In genomic region chr3:127572557-127572956, GRCm38 (mm10) we compare ENCODE assay signal across 8 mouse cellular contexts. TPM values are rescaled to one million over a fixed set of nuclear protein-coding genes. Genes with fewer than 3 reads are reported as not detected.
A peak's percentile ranks its signal among the peaks of the same experiment; 100 is the strongest.
DNase-seq lines count a peak whose midpoint lies in the region; ATAC-seq lines count a peak whose summit lies in the region.

No protein-coding gene starts in this region.

- no peak overlapping the region for H3K4me3 ChIP-seq in limb, embryonic 11.5 days (ENCODE audit: low read depth, low read length)
- no peak overlapping the region for H3K4me3 ChIP-seq in limb, embryonic 10.5 days
- no peak overlapping the region for H3K4me3 ChIP-seq in forebrain, embryonic 12.5 days (replicated peaks)
- no peak overlapping the region for H3K4me3 ChIP-seq in intestine, embryonic 16.5 days (ENCODE audit: low read length)

- H3K27me3 ChIP-seq in limb, embryonic 11.5 days (ENCODE audit: control insufficient read depth, insufficient read depth, low read length) = no peaks in the 10 kb centered on the region
- no peaks in the 10 kb centered on the region for H3K27me3 ChIP-seq in limb, embryonic 10.5 days (ENCODE audit: low read depth, poor library complexity, severe bottlenecking)
- H3K27me3 ChIP-seq in forebrain, embryonic 12.5 days = no peaks in the 10 kb centered on the region
- H3K27me3 ChIP-seq in intestine, embryonic 16.5 days (replicated peaks; ENCODE audit: control insufficient read depth, insufficient read depth, low read length) = no peaks in the 10 kb centered on the region

- DNase-seq in limb, embryonic 11.5 days (ENCODE audit: low spot score) = peak; percentile 43
- no peak for DNase-seq in limb, embryonic 10.5 days (ENCODE audit: low spot score)
- DNase-seq in R1 (ENCODE audit: low read depth, low spot score) = peak; percentile 74
- DNase-seq in left cerebral cortex, postnatal 25 days (ENCODE audit: low spot score in 2 of 2) = peak; percentile 50 to 72
- peak; percentile 67 for DNase-seq in thymus, postnatal 14 days

- no peaks in the 10 kb centered on the region for H3K4me1 ChIP-seq in limb, embryonic 11.5 days (ENCODE audit: control insufficient read depth, insufficient read depth, low read length)
- no peaks in the 10 kb centered on the region for H3K4me1 ChIP-seq in limb, embryonic 10.5 days
- no peaks in the 10 kb centered on the region for H3K4me1 ChIP-seq in forebrain, embryonic 12.5 days
- H3K4me1 ChIP-seq in intestine, embryonic 16.5 days (ENCODE audit: control insufficient read depth, insufficient read depth, low read length) = peaks cover 3% of the 10 kb centered on the region; the same call in 1 of the 2 replicates

- 62% methylated on average over 4 of the region's 4 CpGs for WGBS in limb, embryonic 11.5 days
- 69% methylated on average over 4 of the region's 4 CpGs for WGBS in limb, embryonic 10.5 days
- WGBS in forebrain, embryonic 12.5 days = 59% methylated on average over 4 of the region's 4 CpGs
- WGBS in intestine, embryonic 16.5 days = 54% methylated on average over 4 of the region's 4 CpGs

- H3K9ac ChIP-seq in limb, embryonic 11.5 days (ENCODE audit: low read length) = no peak overlapping the region
- H3K9ac ChIP-seq in forebrain, embryonic 12.5 days = no peak overlapping the region
- H3K9ac ChIP-seq in intestine, embryonic 16.5 days (ENCODE audit: low read depth, low read length) = no peak overlapping the region

- H3K36me3 ChIP-seq in limb, embryonic 11.5 days (ENCODE audit: control insufficient read depth, insufficient read depth, low read length) = peaks cover 4% of the 10 kb centered on the region; the same call in 1 of the 2 replicates
- peaks cover 74% of the 10 kb centered on the region for H3K36me3 ChIP-seq in limb, embryonic 10.5 days
- H3K36me3 ChIP-seq in forebrain, embryonic 12.5 days (replicated peaks) = peaks cover 44% of the 10 kb centered on the region
- H3K36me3 ChIP-seq in intestine, embryonic 16.5 days (ENCODE audit: control insufficient read depth, insufficient read depth, low read length) = no peaks in the 10 kb centered on the region

- no peaks in the 10 kb centered on the region for H3K9me3 ChIP-seq in limb, embryonic 11.5 days (ENCODE audit: control insufficient read depth, low read length)
- no peaks in the 10 kb centered on the region for H3K9me3 ChIP-seq in limb, embryonic 10.5 days (replicated peaks)
- H3K9me3 ChIP-seq in forebrain, embryonic 12.5 days = no peaks in the 10 kb centered on the region
- no peaks in the 10 kb centered on the region for H3K9me3 ChIP-seq in intestine, embryonic 16.5 days (ENCODE audit: control insufficient read depth, low read length)

- intact Hi-C loops in left cerebral cortex, postnatal 25 days (cut with DNase I) = loop anchor here (2.0 to 5.0 kb wide), 3 partner anchors 35 to 375 kb away; no protein-coding TSS in a partner anchor

- H3K4me2 ChIP-seq in limb, embryonic 11.5 days (ENCODE audit: low read depth, severe bottlenecking) = no peak overlapping the region
- no peak overlapping the region for H3K4me2 ChIP-seq in forebrain, embryonic 12.5 days
- no peak overlapping the region for H3K4me2 ChIP-seq in intestine, embryonic 16.5 days (ENCODE audit: low read depth, low read length)

- no peak for ATAC-seq in limb, embryonic 11.5 days (ENCODE audit: insufficient number of reproducible peaks, low FRiP score, low TSS enrichment, low read depth)
- ATAC-seq in forebrain, embryonic 12.5 days (ENCODE audit: low FRiP score) = peak; percentile 71; the same call in 1 of the 2 replicates
- peak; percentile 73 for ATAC-seq in intestine, embryonic 16.5 days
- ATAC-seq in monocyte, adult 5-6 weeks (replicated peaks; ENCODE audit: insufficient number of reproducible peaks, low FRiP score, low TSS enrichment, poor library complexity, severe bottlenecking) = peak; percentile 91

- no peak overlapping the region for H3K27ac ChIP-seq in limb, embryonic 11.5 days (replicated peaks; ENCODE audit: low read depth, low read length)
- no peak overlapping the region for H3K27ac ChIP-seq in limb, embryonic 10.5 days
- no peak overlapping the region for H3K27ac ChIP-seq in forebrain, embryonic 12.5 days
- H3K27ac ChIP-seq in intestine, embryonic 16.5 days (ENCODE audit: low read length) = no peak overlapping the region

RNA-seq across cellular contexts. Expression of gene Zgrf1, which starts 19.3 kb away (rescaled TPM):
- polyA plus RNA-seq in limb, embryonic 11.5 days (2014; fragmentation: Nextera tagmentation; extraction: Ambion mirVana) = 11.4 and 14.1 TPM in 2 replicates
- 18.9 and 21.0 TPM in 2 replicates for polyA plus RNA-seq in limb, embryonic 10.5 days (2016; fragmentation: Nextera tagmentation; extraction: Ambion mirVana)
- 16.5 and 20.0 TPM in 2 replicates for polyA plus RNA-seq in forebrain, embryonic 12.5 days (2016; fragmentation: Nextera tagmentation; extraction: Ambion mirVana)
- 3.6 and 3.7 TPM in 2 replicates for polyA plus RNA-seq in intestine, embryonic 16.5 days (2015; fragmentation: Nextera tagmentation; extraction: Ambion mirVana)
- 1 to 10 TPM; 2.4 to 2.6 TPM for total RNA-seq in left cerebral cortex, postnatal 25 days (2021)
- 4.3 to 8.1 TPM (median 4.5 TPM) in 3 replicates for total RNA-seq in monocyte, adult 5-6 weeks (2017)

RNA-seq across cellular contexts. Expression of gene Larp7, which starts 19.4 kb away (rescaled TPM):
- polyA plus RNA-seq in limb, embryonic 11.5 days (2014; fragmentation: Nextera tagmentation; extraction: Ambion mirVana) = 78.8 and 86.4 TPM in 2 replicates
- polyA plus RNA-seq in limb, embryonic 10.5 days (2016; fragmentation: Nextera tagmentation; extraction: Ambion mirVana) = 62.7 and 69.4 TPM in 2 replicates
- 72.5 and 75.1 TPM in 2 replicates for polyA plus RNA-seq in forebrain, embryonic 12.5 days (2016; fragmentation: Nextera tagmentation; extraction: Ambion mirVana)
- polyA plus RNA-seq in intestine, embryonic 16.5 days (2015; fragmentation: Nextera tagmentation; extraction: Ambion mirVana) = 39.1 and 46.7 TPM in 2 replicates
- total RNA-seq in left cerebral cortex, postnatal 25 days (2021) = 10 to 100 TPM; 17.8 to 20.1 TPM
- total RNA-seq in monocyte, adult 5-6 weeks (2017) = 73.5 to 95.3 TPM (median 73.8 TPM) in 3 replicates
